Mouse (Mus musculus): ENCODE results near the gene Pycr2.

Gene Pycr2

DNA sequence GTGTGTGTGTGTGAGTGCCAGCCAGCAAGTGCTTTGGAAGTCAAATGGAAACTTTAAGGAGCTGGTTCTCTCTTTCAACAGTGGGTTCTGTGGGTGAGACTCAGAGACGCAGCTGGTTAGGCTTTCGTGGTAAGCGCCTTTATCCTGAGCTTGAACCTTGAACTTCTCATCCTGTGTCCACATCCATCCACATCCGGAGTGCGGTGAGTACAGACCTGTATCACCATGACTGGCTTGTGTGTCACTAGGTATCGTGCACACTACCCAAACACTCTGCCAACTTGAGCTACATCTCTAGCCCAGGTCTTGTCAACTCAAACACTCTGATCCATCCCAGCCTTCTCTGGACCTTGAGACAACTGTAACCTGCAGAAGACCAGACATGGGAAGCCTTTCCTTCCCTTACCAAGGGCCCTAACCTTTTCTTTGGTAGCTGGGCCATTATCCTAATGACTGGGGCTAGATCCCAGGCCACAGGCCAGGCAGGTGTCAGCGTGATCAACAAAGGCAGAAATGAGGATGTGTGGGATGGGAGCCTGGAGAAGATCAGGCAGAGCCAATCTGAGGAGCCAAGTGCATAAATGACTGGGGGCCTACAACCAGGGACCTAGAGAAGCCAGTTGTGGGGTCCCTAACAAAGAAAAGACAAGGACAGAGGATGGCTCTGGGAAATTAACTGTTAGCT lies 36.8 kb downstream of the Pycr2 start:
- DNase-seq (ENCODE audit: low read depth, low spot score), result no peak

- DNase-seq (ENCODE audit: low read depth, low spot score), result no peak
Observed at GRCm38 (mm10) chr1:180941726-180942125, 37.6 kb downstream of the Pycr2 start.

GRCm38 (mm10) chr1:180942166-180943031 lies 38.3 kb downstream of the Pycr2 start, which contains the start of gene Tmem63a:
Tmem63a (plus strand) TSS chr1:180942344.
- DNase-seq (ENCODE audit: low read depth, low spot score), result peak; percentile 82

DNA sequence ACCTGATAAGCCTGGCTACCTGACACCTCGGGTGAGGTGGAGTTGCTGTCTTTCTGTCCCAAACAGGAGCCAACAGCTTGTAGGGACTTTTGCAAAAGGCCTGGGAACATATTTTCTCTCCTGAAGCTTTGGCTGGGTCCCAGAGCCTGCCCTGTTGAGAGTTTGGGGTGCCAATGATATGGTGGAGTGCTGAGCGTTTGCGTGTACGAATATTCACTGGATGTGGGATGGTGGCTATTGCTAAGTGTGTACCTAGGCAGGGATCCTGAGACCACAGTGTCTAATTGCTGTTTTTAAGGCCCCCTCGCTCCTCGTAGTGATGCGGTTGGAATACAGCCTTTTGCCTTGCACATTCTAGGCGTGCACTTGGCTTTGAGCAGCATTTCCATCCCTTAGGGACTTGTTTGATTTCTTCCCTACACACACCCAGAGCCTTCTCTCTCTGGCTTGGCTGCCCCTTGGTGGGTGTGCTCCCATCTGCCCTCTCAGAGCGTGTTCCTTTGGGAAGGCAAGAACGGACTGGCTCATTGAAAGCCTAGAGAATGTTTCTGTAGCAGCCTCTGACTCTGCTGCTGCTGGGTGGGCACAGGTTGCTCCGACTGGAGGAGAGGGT lies 39.0 kb downstream of the Pycr2 start:
- peak; percentile 54 for DNase-seq (ENCODE audit: low read depth, low spot score)

- no peak for DNase-seq (ENCODE audit: low read depth, low spot score)
Observed at GRCm38 (mm10) chr1:180943896-180944295, 39.8 kb downstream of the Pycr2 start.

DNA sequence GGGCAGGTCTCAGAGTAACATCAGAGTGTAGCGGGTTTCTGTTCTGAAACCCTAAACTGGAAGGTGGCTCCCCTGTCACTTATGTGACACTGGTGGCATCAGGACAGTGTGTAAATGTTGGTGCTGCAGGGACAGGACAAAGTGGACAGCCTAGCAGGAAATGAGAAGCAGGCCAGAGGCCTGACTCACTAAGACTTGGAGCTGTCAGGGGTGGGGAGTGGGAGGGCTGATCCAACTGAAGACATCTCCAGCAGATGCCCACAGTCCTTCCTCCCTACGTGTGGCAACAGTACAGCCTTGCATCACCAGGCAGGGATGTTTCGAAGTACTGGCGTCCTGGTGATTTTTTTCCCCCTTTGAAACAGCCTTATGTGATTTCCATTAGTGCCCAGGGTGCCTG lies 40.5 kb downstream of the Pycr2 start:
- DNase-seq (ENCODE audit: low read depth, low spot score), result no peak

DNA sequence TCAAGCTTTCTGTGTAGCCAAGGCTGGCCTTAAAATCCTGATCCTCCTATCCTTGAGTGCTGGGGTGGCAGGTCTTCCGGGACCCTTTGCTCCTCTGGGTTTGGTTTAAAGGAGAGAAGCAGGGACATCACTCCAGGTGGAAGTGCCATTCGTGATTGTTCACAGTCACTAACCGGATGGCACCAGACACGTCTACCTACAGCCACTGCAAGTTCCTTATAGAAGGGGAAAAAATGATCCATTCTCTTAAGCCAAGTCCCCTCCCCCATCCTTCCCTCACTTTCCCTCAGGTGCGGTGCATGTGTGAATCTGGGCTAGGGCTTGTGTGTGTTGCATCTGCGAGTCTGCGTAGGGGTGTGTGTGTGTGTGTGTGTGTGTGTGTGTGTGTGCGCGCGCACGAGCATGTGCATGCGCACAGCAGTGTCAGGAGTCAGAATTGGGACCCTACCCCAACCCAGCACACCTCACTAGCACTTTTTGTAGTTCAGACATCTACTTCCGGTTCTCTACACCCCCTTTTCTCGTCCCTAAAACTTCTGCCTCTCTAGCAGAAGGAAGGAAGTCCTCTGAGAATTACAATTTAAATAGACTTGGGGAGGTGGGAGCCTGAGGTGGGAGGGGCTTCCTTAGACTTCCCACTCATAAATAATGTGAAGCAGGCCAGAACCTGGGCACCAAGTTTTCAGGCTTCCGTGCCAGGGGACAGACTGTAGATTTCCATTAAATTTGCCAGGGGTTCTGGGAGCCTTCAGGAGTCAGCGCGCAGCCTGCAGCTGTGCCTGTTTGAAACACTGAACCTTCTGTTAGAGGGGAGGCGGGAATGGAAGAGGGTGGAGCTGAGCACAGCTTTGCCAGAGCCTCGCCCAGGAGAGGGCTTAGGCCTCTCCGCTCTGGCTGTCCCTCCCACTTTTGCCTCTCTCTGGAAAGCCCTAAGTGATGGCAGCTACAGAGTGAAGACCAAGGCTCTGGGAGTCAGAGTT lies 41.2 kb downstream of the Pycr2 start:
- peak; percentile 66 for DNase-seq (ENCODE audit: low read depth, low spot score)

DNA sequence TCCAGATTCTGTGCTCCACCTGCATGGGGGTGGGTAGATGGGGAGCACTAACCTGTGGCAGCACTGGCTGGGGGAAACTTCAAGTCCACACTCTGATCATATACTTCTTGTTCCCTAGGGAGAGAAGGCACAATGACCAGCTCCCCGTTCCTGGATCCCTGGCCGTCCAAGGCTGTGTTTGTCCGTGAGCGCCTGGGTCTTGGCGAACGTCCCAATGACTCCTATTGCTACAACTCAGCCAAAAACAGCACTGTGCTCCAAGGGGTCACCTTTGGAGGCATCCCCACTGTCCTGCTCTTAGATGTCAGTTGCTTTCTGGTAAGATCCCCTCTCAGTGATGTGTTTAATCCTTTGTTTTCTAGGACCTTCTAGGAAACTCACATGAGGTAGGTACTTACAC lies 42.4 kb downstream of the Pycr2 start:
- DNase-seq (ENCODE audit: low read depth, low spot score), result no peak

- DNase-seq (ENCODE audit: low read depth, low spot score), result no peak
Observed at GRCm38 (mm10) chr1:180952085-180952746, 48.1 kb downstream of the Pycr2 start.

DNA sequence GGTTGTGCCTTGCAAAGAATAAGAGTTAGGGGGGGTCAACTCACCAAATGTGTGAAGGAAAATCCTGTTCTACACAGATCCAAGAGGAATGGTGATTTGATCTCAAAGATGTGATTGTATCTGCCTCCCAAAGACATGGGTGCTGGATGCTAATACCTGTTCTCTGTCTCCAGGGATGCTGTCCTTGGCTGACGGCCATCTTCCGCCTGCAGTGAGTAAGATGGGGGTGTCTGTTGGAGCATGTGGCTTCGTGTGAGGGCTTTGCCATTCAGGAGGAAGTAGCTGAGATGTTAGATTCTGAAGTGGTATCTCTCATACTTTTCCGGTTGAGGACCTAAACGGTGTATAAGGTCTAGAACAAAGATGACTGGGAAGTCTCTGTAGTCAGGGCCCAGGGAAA lies 48.7 kb downstream of the Pycr2 start:
- no peak for DNase-seq (ENCODE audit: low read depth, low spot score)

DNA sequence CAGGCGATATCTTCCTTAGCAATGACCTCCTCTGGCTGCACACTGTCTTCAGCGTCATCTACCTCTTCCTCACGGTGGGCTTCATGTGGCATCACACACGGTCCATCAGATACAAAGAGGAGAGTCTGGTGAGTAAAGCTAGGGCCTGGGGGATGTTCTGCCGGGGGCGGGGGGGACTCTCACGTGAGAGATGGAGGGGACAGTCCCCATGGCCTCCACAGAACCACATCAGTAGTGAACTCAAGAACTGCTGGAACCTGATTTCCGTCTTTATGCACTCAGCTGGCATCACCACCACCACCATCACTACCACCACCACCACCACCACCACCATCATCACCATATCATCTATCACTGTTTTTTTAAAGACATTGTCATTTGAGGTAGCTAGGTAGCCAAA lies 52.3 kb downstream of the Pycr2 start:
- DNase-seq (ENCODE audit: low read depth, low spot score), result no peak

DNA sequence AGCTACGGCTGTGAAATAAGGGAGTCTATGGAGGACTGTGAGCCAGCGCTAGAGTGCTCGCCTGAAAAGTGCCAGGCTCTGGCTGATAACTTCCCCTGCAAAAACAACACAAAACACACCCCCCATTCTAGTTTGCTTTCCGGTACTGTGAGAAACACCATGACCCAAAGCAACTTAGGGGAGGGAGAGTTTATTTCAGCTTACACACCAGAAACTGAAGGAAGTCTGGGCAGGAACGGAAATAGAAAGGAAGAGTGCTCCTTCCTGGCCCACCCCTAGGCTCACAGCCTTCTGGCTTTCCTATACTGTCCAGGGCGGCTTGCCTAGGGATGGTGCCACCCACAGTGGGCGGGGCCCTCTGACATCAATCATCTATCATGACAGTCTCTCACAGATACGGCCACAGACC lies 52.9 kb downstream of the Pycr2 start:
- DNase-seq (ENCODE audit: low read depth, low spot score), result no peak

Measured in skeletal muscle tissue, adult 2 months (tissue).